Mouse (Mus musculus): ENCODE data around the gene Kcnh5.

The Kcnh5 gene

GRCm38 (mm10) chr12:74951124-74952115, 225.7 kb downstream of the Kcnh5 start:
- DNase-seq = no peak

GRCm38 (mm10) chr12:74901331-74901730, 275.8 kb downstream of the Kcnh5 start:
- DNase-seq = no peak

GRCm38 (mm10) chr12:74900777-74901176, 276.4 kb downstream of the Kcnh5 start:
- no peak for DNase-seq

GRCm38 (mm10) chr12:74899055-74899454, 278.1 kb downstream of the Kcnh5 start:
- DNase-seq = no peak

GRCm38 (mm10) chr12:74898211-74898610, 278.9 kb downstream of the Kcnh5 start:
- DNase-seq = no peak

- no peak for DNase-seq
Observed at GRCm38 (mm10) chr12:74894870-74895423, 282.2 kb downstream of the Kcnh5 start.

GRCm38 (mm10) chr12:74889419-74889818, 287.7 kb downstream of the Kcnh5 start:
- no peak for DNase-seq

- DNase-seq = no peak
Observed at GRCm38 (mm10) chr12:74887064-74887463, 290.1 kb downstream of the Kcnh5 start.

- DNase-seq = no peak
Observed at GRCm38 (mm10) chr12:74881344-74881743, 295.8 kb downstream of the Kcnh5 start.

GRCm38 (mm10) chr12:74855666-74856065, 321.5 kb downstream of the Kcnh5 start:
- DNase-seq = no peak

- DNase-seq = no peak
Observed at GRCm38 (mm10) chr12:74854263-74854662, 322.9 kb downstream of the Kcnh5 start.

GRCm38 (mm10) chr12:74850323-74850722, 326.8 kb downstream of the Kcnh5 start:
- DNase-seq = no peak

- no peak for DNase-seq
Observed at GRCm38 (mm10) chr12:74849912-74850311, 327.2 kb downstream of the Kcnh5 start.

GRCm38 (mm10) chr12:74848611-74849347, 328.4 kb downstream of the Kcnh5 start:
- no peak for DNase-seq
